Mouse (Mus musculus) ES-CJ7 (cell line): ENCODE results near the gene A730049H05Rik.

Experiments used
- DNase-seq: peaks from one replicate; pipeline ENCODE4 v3.0.0; 2011; ENCODE audit warnings: low read depth, low spot score

The A730049H05Rik gene

DNA sequence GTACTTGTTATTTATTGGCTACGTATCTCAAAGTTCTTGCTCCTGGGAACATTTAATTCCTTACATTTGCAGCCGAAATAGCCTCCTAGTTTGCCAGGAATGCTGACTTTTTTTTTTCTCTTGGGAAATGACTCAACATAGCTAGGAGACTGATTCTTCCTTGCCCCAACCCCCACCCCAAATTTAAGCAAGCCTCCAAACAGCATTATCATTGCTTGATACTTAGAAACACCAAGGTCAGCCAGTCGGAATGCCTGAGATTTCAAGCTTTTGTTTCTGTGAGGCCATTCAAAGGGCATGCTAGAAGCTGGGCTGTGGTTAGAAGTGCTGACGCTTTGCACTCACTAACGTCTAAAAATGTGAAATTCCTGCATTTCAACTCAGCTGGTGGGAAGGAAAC, 11.1 kb downstream of the A730049H05Rik start:
- DNase-seq: peak; percentile 75

GRCm38 (mm10) chr6:92829148-92829547, 12.9 kb downstream of the A730049H05Rik start:
- no peak for DNase-seq

- no peak for DNase-seq
Measured at GRCm38 (mm10) chr6:92831106-92831505, 14.8 kb downstream of the A730049H05Rik start.

GRCm38 (mm10) chr6:92842000-92842399, 25.7 kb downstream of the A730049H05Rik start:
- no peak for DNase-seq

GRCm38 (mm10) chr6:92843474-92843873, 27.2 kb downstream of the A730049H05Rik start:
- peak; percentile 57 for DNase-seq

- DNase-seq: no peak
Measured at GRCm38 (mm10) chr6:92845898-92846297, 29.6 kb downstream of the A730049H05Rik start.

DNA sequence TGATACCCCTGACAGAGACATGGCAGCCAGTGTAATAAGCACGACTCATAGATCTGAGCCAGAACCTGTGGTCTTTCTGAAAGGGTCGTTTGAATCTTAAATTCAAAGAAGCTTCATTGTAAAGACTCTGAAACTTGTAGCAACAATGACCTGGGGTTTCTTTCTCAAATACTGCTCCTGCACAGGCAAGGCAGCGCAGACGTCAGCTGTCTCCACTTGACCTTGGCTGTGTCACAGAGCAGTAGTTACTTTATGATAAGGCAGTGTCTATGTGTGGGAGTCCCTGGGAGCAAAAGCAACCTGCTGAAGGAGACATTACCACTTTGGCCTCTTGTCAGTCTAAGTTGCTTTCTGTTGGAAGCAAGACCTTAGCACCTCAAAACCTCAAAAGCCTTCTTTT, 30.3 kb downstream of the A730049H05Rik start:
- no peak for DNase-seq

GRCm38 (mm10) chr6:92849208-92849607, 32.9 kb downstream of the A730049H05Rik start:
- DNase-seq: no peak

- no peak for DNase-seq
Measured at GRCm38 (mm10) chr6:92850250-92850649, 34.0 kb downstream of the A730049H05Rik start.

DNA sequence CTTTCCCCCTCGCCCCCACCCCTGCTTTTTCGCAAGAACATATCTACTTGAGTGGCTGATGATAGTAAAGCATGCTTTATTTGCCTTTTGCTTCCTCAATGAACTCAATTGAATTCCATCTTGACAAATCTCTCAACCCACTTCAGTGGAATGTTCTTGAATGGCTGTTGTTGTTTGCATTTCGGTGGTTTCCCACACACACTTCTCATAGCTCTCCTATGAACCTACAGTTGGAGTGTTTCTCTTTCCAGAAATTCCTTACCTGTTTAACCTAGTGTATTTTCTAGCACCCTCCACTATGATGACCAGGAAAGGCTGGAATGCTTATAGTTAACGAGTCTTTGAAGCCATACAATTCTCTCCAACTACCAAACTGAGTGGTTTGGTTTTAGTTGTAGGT, 38.6 kb downstream of the A730049H05Rik start:
- DNase-seq: no peak

DNA sequence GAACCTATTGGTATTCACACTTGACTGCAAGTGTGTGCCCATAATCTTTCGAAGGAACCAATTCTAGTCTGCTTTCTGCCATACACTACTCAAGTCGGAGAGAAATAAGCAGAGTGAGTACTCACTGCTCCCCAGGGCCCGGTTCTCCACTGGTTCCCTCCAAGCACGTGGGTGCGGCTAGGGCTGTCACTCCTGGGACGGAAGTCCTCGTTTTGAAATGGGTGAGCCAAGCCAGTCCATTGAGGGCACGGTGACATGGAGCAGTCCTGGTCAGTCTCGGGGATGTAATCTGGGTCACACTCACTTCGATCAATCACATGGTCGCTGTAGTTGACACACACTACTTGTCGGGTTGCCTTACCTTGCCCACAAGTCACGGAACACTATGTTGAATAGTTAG, 41.5 kb downstream of the A730049H05Rik start:
- DNase-seq: no peak

GRCm38 (mm10) chr6:92858721-92859510, 42.6 kb downstream of the A730049H05Rik start:
- no peak for DNase-seq

DNA sequence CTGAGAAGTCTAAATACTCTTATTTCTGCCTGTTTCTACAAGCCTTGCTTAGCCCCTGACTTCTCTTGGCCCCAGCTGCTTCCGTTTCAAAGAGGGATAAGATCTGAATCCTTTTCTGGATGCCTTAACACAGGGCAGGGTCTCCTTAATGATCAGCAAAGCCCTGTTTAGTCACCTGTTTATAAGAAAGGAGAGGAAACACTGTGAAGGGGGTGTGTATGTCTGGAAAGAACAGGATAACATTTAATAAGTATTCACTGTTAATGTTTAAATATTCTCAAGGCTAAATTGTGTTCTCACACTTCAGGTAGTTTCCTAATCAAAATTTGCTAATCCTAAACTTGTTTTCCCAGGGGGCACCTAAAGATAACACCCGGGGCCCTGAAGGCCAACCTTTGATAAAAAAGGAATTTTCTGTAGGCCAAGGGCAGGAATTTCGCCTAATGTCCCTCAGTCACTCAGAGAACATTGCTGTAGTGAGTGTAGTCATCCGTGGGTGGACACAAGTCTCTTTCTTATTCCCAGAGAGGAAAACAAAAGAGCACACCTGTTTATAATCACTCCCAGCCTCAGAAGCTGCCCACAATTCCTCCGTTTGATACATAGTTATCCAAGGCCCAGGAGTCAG, 44.1 kb downstream of the A730049H05Rik start:
- no peak for DNase-seq

- DNase-seq: no peak
Measured at GRCm38 (mm10) chr6:92862599-92862998, 46.3 kb downstream of the A730049H05Rik start.

DNA sequence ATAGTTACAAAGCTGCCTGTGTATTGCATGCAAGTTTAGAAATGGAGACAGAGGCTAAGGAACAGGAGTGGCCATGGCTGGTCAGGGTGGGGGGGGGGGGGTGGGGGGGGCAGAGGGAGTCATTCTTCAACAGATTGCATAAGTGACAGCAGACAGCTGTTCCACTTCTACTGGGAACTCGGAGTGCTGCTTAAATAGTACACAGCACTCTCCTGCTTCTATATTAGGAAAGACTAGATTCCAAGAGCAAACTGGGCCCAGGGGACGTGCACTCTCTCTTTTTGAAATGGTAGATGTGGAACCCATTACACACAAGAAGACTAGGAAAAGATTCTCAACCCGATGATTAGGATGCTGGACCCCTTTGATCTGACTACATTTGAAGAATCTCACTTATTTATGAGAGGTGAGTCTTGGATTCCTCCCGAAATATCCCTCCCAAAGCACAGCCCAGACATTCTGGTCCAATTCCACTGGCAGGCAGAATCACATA, 52.9 kb downstream of the A730049H05Rik start, which contains the start of gene Gm15737:
Gene Gm15737 (plus strand): TSS at position 269 of the 493 bp plus-strand sequence.
- DNase-seq: no peak

DNA sequence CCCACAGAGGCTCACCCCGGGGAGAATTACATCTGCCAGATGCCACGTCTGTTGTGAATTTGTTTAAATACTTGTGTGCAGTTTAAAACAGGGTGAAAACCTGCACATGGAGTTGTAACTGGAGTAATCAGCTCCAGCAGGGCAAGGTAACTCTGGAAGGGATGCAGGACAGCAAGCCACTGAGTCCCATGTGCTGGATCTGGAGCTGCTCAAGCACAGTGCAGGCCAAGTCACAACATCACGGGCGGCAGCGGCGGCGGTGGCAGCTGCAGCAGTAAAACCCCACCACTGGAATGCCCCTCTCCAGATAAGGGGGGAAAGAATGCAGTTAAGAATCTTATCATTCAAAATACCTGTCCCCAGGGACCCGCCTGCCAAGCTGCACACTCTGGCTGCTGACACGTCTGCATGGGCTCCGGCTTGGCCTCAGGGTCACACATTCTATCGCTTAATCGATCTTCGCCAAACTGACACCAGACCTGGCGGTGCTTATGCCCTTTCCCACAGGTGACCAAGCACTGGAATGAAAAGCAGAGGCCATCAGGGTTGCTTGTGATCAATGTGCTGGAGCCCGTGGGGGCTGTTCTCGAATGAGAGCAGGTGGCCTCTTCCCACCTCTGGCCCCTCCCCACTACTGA, 53.4 kb downstream of the A730049H05Rik start:
- no peak for DNase-seq

DNA sequence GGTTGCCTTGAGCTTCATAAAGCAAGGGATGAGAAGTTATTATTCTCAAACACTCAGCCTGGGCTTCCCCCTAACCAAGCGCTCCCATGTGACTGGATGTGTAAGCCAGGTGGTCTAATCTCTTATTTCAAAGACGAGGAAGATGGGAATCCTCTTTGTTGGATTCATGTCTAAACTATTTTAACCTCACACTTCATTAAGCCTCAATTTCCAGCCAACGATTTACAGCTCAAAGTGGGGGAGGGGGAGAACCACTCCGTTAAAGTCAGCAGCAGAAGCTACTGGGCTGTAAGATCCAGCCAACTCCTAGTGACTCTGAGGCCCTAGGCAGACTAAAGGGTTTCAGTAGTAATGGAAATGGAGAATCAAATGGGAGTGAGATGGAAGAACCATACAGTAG, 55.5 kb downstream of the A730049H05Rik start:
- DNase-seq: no peak

DNA sequence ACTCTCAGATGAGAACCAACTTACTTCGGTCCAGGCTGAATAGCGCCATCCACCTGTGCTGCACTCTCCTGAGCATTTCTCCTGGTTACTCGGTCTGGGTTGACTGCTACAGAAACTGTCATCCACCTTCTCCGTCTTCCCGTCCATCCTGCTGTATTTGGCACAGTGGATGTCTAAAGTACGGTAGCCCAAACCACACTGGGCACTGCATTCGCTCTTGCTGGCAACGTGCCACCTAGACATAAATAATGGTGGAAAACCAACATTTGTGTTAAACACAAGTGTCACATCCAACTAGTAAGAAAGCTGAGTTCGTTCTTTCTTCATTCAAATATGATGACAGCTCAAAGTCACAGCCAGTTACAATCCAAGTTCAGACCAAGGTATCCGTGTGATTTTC, 56.5 kb downstream of the A730049H05Rik start:
- DNase-seq: no peak

- DNase-seq: no peak
Measured at GRCm38 (mm10) chr6:92874854-92875253, 58.6 kb downstream of the A730049H05Rik start.

DNA sequence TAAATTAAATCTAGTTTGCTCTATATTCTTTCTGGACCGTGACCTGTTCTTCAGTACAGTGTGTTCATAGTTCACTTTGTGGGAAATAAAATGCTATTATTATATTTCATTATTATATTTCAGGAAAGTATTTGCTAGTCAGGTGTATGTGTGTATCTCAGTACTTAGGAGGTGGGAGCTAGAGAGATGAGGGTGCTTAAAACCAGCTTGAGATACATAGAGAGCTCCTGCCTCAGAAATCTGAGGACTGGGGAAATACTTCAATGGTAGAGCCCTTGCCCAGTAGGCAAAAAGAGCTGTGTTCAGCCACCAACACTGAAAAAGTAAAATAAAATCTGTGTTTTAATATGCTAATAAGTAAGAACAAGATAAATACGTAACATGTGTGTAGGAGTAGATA, 59.1 kb downstream of the A730049H05Rik start:
- DNase-seq: no peak

DNA sequence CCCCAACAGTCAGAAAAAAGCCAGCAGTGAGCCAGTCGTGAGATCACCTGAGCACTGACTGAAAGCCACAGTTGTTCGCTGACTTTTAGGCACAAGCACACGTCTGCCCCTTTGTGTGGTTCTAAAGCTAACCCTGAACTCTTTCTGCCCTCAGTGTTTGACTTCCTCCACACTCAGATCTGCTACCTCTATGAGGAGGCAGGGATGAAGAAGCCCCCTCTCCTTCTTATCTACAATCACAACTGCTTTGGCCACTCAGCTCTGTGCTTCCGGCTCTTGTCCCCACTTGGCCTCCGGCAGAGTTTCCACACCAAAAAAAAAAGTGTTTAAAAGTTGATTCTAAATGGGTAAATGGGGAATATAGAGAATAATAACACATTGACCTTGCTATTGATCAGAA, 59.8 kb downstream of the A730049H05Rik start:
- no peak for DNase-seq

DNA sequence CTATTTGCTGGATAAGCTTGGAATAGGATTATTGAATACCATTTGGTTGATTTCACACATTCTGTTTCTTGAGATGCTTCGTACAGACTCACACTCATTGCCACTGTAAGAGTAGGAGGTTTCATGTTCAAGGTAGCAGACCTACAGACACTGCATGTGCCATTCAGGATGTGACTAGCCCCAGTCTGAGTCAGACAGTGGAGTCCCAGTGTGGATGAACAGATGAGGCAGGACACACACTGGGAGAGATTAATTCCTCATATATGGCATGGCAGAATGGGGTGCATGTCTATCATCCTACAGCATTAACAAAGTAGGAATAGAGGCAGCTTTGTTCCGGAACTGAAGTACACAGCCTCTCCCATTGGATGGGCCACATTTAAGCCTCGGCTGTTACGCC, 61.0 kb downstream of the A730049H05Rik start:
- no peak for DNase-seq
